Mouse (Mus musculus): ENCODE measurements around the gene Nbeal2. TPM values are rescaled to one million over a fixed set of nuclear protein-coding genes. Genes with fewer than 3 reads are reported as not detected.

Nbeal2 gene
- total RNA-seq, 4 experiments from 2014 or later, result 15.1 to 18.5 (median 18.1) TPM

GRCm38 (mm10) chr9:110676492-110676911, 22.5 kb upstream of the Nbeal2 start:
- no peak for DNase-seq (ENCODE audit: low spot score in 2 of 2)

- DNase-seq (ENCODE audit: low spot score in 2 of 2), result no peak
Observed at GRCm38 (mm10) chr9:110673107-110673752, 19.3 kb upstream of the Nbeal2 start.

GRCm38 (mm10) chr9:110672462-110673106, 18.6 kb upstream of the Nbeal2 start:
- DNase-seq (ENCODE audit: low spot score in 2 of 2), result no peak

- no peak for DNase-seq (ENCODE audit: low spot score in 2 of 2)
Observed at GRCm38 (mm10) chr9:110669785-110670184, 15.8 kb upstream of the Nbeal2 start.

GRCm38 (mm10) chr9:110668601-110669293, 14.8 kb upstream of the Nbeal2 start:
- DNase-seq (ENCODE audit: low spot score in 2 of 2), result no peak

GRCm38 (mm10) chr9:110667219-110667836, 13.4 kb upstream of the Nbeal2 start:
- DNase-seq (ENCODE audit: low spot score in 2 of 2), result no peak

- no peak for DNase-seq (ENCODE audit: low spot score in 2 of 2)
Observed at GRCm38 (mm10) chr9:110666374-110666773, 12.4 kb upstream of the Nbeal2 start.

- no peak for DNase-seq (ENCODE audit: low spot score in 2 of 2)
Observed at GRCm38 (mm10) chr9:110665912-110666311, 12.0 kb upstream of the Nbeal2 start.

GRCm38 (mm10) chr9:110662844-110663243, 8.9 kb upstream of the Nbeal2 start:
- DNase-seq (ENCODE audit: low spot score in 2 of 2), result no peak

- DNase-seq (ENCODE audit: low spot score in 2 of 2), result no peak
Observed at GRCm38 (mm10) chr9:110660856-110661612, 7.1 kb upstream of the Nbeal2 start.

- no peak for DNase-seq (ENCODE audit: low spot score in 2 of 2)
Observed at GRCm38 (mm10) chr9:110660208-110660607, 6.2 kb upstream of the Nbeal2 start.

- no peak for DNase-seq (ENCODE audit: low spot score in 2 of 2)
Observed at GRCm38 (mm10) chr9:110659521-110659920, 5.6 kb upstream of the Nbeal2 start.

GRCm38 (mm10) chr9:110657474-110658078, 3.6 kb upstream of the Nbeal2 start:
- DNase-seq (ENCODE audit: low spot score in 2 of 2), result no peak

- peak; percentile 96 to 97 for DNase-seq (ENCODE audit: low spot score in 2 of 2)
Observed at GRCm38 (mm10) chr9:110656249-110657221, 2.6 kb upstream of the Nbeal2 start, which contains the start of gene Ccdc12. Ccdc12 (plus strand) TSS chr9:110656503.

- DNase-seq (ENCODE audit: low spot score in 2 of 2), result no peak
Observed at GRCm38 (mm10) chr9:110655651-110656007, 1.7 kb upstream of the Nbeal2 start.

- DNase-seq (ENCODE audit: low spot score in 2 of 2), result no peak
Observed at GRCm38 (mm10) chr9:110654726-110655650, 1.0 kb upstream of the Nbeal2 start.

- DNase-seq (ENCODE audit: low spot score in 2 of 2), result no peak
Observed at GRCm38 (mm10) chr9:110652963-110653654, 852 bp downstream of the Nbeal2 start.
